Mouse (Mus musculus): ENCODE results near the gene Cd40. TPM values are rescaled to one million over a fixed set of nuclear protein-coding genes. Genes with fewer than 3 reads are reported as not detected.

The Cd40 gene
- polyA plus RNA-seq, 1 experiment = 1.8 TPM

DNA sequence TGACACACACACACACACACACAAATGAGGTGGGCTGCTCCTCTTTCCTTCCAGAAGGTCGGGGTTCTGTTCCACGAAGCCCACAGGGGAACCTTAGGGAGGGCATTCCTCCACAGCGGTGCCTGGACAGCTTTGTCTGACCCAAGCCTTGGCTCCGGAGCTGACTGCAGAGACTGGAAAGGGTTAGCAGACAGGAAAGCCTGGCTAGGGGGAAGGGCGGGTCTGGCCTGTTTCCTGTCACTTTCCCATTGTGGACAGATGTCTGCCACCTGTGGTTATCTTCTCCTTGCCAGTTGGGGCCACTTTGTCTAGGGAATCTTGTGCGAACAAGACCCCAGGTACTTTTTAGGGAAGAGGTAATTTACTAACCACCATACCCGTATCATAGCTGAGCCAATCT, 478 bp downstream of the Cd40 start:
- DNase-seq (ENCODE audit: extremely low spot score in 1 of 2, low spot score in 1 of 2) = no peak

DNA sequence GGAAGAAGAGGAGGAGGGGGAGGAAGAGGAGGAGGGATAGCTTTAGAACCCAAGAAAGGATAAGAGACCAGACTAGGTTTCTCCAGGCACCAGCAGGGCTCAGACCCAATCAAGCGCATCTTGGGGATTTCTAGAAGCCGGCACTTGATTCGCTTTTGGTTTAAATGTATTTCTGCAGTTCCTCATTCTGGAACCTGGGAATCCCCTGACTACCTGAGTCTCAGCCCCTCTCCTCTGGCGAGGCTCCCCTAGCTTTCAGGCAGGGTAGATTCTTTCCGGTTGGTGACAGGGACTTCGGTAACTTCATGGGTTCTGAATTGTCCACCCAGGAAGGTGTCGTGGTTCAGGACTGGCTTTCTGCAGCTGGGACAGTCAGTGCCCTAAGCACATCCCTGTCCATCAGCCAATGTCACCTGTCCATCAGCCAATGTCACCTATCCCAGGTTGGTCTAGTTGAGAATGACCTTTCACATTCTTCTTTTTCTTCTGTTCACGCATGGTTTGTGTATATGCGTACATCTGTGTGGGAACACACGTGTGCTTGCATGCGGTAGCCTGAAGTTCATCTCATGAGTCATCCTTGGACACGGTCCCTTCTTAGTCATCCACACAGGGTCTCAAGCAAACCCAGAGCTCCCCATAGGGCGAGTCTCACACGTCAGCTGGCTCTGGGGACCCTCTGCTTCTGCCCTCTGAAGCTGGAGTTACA, 1.1 kb downstream of the Cd40 start:
- DNase-seq (ENCODE audit: extremely low spot score in 1 of 2, low spot score in 1 of 2) = no peak

GRCm38 (mm10) chr2:165059961-165060360, 4.5 kb downstream of the Cd40 start:
- DNase-seq (ENCODE audit: extremely low spot score in 1 of 2, low spot score in 1 of 2) = no peak

DNA sequence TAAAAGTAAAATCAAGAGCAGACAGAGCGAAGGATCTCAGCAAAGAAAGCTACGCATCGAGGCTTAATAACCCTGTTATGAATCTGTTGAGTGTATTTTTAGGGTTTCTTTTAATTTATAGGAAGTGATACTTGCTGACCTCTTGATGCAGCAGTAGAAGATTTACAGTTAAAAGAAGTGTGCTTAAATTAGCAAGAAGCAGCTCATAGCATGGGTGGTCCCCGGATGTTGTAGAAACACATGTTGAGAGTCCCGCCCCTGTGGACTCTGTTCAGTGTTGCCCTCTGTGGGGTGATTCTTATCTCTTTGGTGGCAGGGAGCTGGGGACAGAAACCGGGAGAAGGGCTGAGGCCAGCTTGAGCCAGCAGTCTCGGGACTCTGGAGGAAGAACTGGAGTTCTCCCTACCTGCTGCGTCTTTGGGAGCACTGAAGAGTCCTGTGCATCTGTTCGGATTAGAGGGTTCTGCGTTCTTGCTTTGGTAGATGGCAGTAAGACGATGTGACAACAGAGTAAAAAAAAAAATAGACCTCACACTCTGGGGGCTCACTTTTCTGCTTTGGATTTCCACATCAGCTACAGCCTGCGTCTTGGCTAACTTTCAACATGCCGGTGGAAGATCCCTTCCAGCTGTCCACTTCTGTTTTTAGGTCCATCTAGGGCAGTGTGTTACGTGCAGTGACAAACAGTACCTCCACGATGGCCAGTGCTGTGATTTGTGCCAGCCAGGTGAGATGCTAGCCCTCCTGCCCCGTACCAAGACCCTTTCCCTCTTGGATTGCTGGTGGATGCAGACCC, 6.4 kb downstream of the Cd40 start:
- no peak for DNase-seq (ENCODE audit: extremely low spot score in 1 of 2, low spot score in 1 of 2)

DNA sequence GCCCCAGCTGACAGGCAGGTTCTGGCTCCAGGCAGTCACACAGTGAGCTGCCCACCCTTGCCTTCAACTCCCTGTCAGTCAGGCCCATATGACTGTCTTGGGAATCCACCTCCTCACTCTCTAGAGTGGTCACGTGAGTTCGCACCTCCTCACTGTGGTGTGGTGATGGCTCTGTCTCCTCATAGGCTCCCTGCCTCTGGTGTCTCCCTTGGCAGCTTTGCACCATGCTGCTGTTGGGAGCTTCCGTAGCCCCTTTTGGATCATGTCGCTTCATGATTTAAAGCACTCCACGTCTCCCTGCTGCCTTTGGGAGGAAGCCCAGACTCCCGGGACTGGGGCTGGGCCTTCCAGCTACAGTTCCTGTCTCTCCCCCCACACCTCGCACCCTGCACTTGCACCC, 9.1 kb downstream of the Cd40 start:
- DNase-seq (ENCODE audit: extremely low spot score in 1 of 2, low spot score in 1 of 2) = peak; percentile 77 to 81

DNA sequence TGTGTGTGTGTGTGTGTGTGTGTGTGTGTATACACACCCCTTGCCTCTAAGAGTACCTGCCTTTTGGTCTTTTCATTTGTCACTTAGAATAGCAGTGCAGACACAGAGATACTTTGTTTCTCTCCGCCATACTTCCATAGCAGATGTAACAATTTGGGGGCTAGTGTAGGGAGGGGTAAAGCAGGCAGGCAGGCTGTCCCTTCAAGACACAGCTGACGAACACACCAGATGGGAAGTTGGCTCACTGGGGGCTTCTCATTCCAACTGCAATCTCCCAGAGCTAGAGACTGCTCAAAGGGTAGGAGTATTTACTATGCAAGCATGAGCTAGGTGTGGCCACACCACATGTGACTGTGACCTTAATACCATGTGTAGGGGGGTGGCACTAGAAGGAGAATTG, 13.4 kb downstream of the Cd40 start:
- peak in 1 of 2 experiments; percentile 22 for DNase-seq (ENCODE audit: extremely low spot score in 1 of 2, low spot score in 1 of 2)

DNA sequence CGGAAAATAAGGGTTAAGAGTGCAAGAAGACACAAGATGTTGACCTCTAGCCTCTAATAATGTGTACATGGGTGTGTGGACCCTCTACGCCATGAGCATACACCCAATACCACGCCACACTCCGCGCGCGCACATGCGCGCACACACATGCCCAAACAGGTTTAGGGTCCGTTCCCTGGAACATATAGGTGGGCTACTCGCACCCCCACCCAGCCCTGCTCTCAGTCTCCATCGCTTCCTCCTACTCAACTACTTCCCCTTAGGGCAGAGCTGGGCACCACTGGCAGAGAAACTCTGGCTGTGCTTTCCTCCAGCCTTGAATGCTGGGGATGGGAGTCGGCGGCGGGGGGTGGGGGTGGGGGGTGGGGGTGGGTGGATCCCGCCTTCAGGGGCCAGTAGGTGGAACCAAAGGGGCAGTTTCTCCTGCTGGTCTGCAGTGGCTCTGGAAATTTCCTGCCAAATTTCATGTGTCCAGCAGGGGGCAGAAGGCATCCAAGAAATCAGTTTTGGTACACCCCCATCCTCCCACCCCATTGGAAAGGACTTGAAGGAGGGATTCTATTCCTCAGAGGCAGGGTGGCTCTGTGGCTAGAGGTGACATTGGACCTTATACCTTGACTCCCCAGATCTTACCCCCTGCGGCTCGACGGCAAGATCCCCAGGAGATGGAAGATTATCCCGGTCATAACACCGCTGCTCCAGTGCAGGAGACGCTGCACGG, 14.8 kb downstream of the Cd40 start:
- DNase-seq (ENCODE audit: extremely low spot score in 1 of 2, low spot score in 1 of 2) = peak; percentile 52 to 87

DNA sequence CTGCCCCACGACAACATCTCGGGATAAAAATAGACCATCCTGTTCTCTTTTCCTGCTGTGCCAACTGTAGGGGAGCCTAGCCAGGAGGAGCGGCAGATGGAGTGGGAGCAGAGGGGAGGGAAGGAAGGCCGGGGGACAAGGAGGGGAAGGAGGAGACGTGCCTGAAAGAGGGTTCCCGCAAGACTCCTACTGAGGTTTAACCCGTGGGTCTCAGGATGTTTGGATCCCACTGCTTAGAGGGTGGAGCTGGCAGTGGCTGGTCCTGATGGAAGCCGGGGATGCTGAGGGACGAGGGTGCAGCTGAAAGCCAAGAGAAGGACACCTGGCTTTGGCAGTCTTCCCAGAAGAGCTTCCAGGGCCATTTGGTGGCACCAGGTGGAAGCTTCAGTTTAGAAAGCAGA, 18.0 kb downstream of the Cd40 start:
- DNase-seq (ENCODE audit: extremely low spot score in 1 of 2, low spot score in 1 of 2) = peak in 1 of 2 experiments; percentile 41

GRCm38 (mm10) chr2:165074081-165074884, 18.9 kb downstream of the Cd40 start:
- peak; percentile 63 to 78 for DNase-seq (ENCODE audit: extremely low spot score in 1 of 2, low spot score in 1 of 2)

- peak; percentile 73 to 96 for DNase-seq (ENCODE audit: extremely low spot score in 1 of 2, low spot score in 1 of 2)
Observed at GRCm38 (mm10) chr2:165074937-165075336, 19.5 kb downstream of the Cd40 start.

GRCm38 (mm10) chr2:165077055-165077454, 21.6 kb downstream of the Cd40 start:
- peak in 1 of 2 experiments; percentile 33 for DNase-seq (ENCODE audit: extremely low spot score in 1 of 2, low spot score in 1 of 2)

DNA sequence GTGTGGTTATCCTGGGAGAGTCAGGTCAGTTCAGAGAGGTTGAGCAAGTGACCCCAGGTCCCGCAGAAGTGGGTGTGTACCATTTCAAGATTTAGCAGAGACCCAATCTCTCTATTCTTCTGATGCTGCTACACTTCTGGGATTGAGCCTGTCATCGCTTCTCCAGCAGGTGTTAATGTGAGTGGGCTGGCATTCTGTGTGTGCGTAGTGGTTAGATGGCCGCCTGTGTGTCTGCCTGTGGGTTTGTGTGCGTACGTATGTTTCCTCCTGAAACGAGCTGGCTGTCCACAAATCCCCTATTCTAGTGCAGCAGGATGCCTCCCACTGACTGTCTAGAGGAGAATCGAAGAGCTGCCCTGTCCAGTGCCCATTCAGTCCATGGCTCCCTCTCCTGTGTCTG, 22.6 kb downstream of the Cd40 start:
- DNase-seq (ENCODE audit: extremely low spot score in 1 of 2, low spot score in 1 of 2) = peak in 1 of 2 experiments; percentile 26

- peak in 1 of 2 experiments; percentile 15 for DNase-seq (ENCODE audit: extremely low spot score in 1 of 2, low spot score in 1 of 2)
Observed at GRCm38 (mm10) chr2:165078605-165079004, 23.2 kb downstream of the Cd40 start.

GRCm38 (mm10) chr2:165080657-165081056, 25.2 kb downstream of the Cd40 start:
- DNase-seq (ENCODE audit: extremely low spot score in 1 of 2, low spot score in 1 of 2) = no peak

GRCm38 (mm10) chr2:165081257-165081656, 25.8 kb downstream of the Cd40 start:
- no peak for DNase-seq (ENCODE audit: extremely low spot score in 1 of 2, low spot score in 1 of 2)

DNA sequence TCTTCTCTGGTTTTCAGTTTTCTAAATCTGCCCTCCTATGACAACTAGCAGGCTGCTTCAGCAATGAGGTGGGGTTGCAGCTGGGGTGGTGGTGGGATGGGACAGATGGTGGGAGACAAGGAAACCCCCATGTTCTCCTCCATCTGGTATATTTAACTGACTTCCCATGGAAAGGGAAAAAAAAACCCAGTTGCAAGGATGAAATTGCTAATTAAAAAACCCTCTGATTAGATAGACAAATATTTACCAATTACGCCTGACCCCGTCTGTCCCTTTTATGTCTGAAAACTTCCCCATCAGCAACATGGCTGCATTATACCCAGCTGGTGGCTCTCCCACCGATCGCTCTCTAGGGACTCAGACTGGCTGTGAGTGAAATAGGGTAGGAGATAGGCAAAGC, 31.2 kb downstream of the Cd40 start:
- no peak for DNase-seq (ENCODE audit: extremely low spot score in 1 of 2, low spot score in 1 of 2)

GRCm38 (mm10) chr2:165089470-165089869, 34.0 kb downstream of the Cd40 start:
- no peak for DNase-seq (ENCODE audit: extremely low spot score in 1 of 2, low spot score in 1 of 2)

GRCm38 (mm10) chr2:165090650-165091049, 35.2 kb downstream of the Cd40 start, which contains the start of gene 1700025C18Rik:
1700025C18Rik (minus strand) TSS chr2:165090750.
- no peak for DNase-seq (ENCODE audit: extremely low spot score in 1 of 2, low spot score in 1 of 2)

- DNase-seq (ENCODE audit: extremely low spot score in 1 of 2, low spot score in 1 of 2) = no peak
Observed at GRCm38 (mm10) chr2:165091433-165091965, 36.1 kb downstream of the Cd40 start.

DNA sequence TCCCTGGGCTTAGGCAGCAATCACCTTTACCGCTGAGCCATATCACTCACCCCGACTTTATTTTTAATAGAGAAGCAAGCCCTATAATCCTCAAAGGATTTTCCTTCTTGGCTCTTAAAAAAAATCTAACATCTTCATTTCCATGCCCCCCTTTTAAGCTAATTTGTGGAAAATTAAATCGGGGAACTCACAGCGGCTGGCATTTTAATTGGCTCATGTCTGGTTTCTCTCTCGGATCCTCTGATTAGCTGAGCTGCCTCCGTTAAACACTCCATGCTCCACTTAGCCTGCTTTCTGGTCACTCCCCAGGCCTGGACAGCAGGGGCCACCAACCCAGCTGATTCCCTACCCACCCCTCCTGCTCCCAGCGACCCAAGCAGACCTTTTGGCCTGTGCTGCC, 37.0 kb downstream of the Cd40 start:
- DNase-seq (ENCODE audit: extremely low spot score in 1 of 2, low spot score in 1 of 2) = no peak

All from frontal cortex, adult 2 months (tissue).